Mouse (Mus musculus): ENCODE data around the gene Trnau1ap. TPM values are rescaled to one million over a fixed set of nuclear protein-coding genes. Genes with fewer than 3 reads are reported as not detected.
"Not testable (repeated sequence)": the region's sequence is repeated elsewhere in the genome, so short reads cannot be mapped to it uniquely, and the experiment has no call there.

Trnau1ap gene
- polyA plus RNA-seq, 1 experiment from 2014 or later: 80.5 TPM

- no peaks in the 10 kb centered on the region for H3K9me3 ChIP-seq (replicated peaks)
- peaks cover 46% of the 10 kb centered on the region for H3K36me3 ChIP-seq
- no peak overlapping the region for H3K4me2 ChIP-seq
- H3K4me3 ChIP-seq (replicated peaks): no peak overlapping the region
- ATAC-seq (replicated peaks; ENCODE audit: low FRiP score): no peak
- H3K9ac ChIP-seq: no peak overlapping the region
- 86% methylated on average over 12 of the region's 12 CpGs for WGBS
- H3K27me3 ChIP-seq: no peaks in the 10 kb centered on the region
- H3K4me1 ChIP-seq: no peaks in the 10 kb centered on the region
- H3K27ac ChIP-seq: no peak overlapping the region
Measured at GRCm38 (mm10) chr4:132291624-132292335, 37.6 kb downstream of the Trnau1ap start.

GRCm38 (mm10) chr4:132291056-132291455 lies 38.3 kb downstream of the Trnau1ap start:
- no peak overlapping the region for H3K27ac ChIP-seq
- ATAC-seq (replicated peaks; ENCODE audit: low FRiP score): no peak
- no peaks in the 10 kb centered on the region for H3K4me1 ChIP-seq
- H3K9ac ChIP-seq: no peak overlapping the region
- peaks cover 52% of the 10 kb centered on the region for H3K36me3 ChIP-seq
- H3K4me3 ChIP-seq (replicated peaks): no peak overlapping the region
- no peak overlapping the region for H3K4me2 ChIP-seq
- 78% methylated on average over 4 of the region's 4 CpGs for WGBS
- H3K9me3 ChIP-seq (replicated peaks): no peaks in the 10 kb centered on the region
- H3K27me3 ChIP-seq: no peaks in the 10 kb centered on the region

GRCm38 (mm10) chr4:132288840-132289239 lies 40.5 kb downstream of the Trnau1ap start:
- not testable (repeated sequence) for H3K27ac ChIP-seq; H3K27me3 ChIP-seq; H3K9me3 ChIP-seq (replicated peaks); H3K4me2 ChIP-seq; H3K4me3 ChIP-seq (replicated peaks); ATAC-seq (replicated peaks; ENCODE audit: low FRiP score); H3K4me1 ChIP-seq; H3K9ac ChIP-seq
- 90% methylated on average over 4 of the region's 5 CpGs for WGBS
- peaks cover 64% of the 10 kb centered on the region for H3K36me3 ChIP-seq

- H3K4me3 ChIP-seq (replicated peaks): no peak overlapping the region
- H3K36me3 ChIP-seq: peaks cover 5% of the 10 kb centered on the region; the same call in 1 of the 2 replicates
- no peaks in the 10 kb centered on the region for H3K9me3 ChIP-seq (replicated peaks)
- no peak overlapping the region for H3K27ac ChIP-seq
- H3K9ac ChIP-seq: no peak overlapping the region
- no peak overlapping the region for H3K4me2 ChIP-seq
- ATAC-seq (replicated peaks; ENCODE audit: low FRiP score): no peak
- H3K4me1 ChIP-seq: peaks cover 16% of the 10 kb centered on the region
- WGBS: 85% methylated on average over 3 of the region's 3 CpGs
- H3K27me3 ChIP-seq: no peaks in the 10 kb centered on the region
Measured at GRCm38 (mm10) chr4:132275949-132276348, 53.4 kb downstream of the Trnau1ap start.

- H3K36me3 ChIP-seq: peaks cover 5% of the 10 kb centered on the region; the same call in 1 of the 2 replicates
- no peaks in the 10 kb centered on the region for H3K27me3 ChIP-seq
- ATAC-seq (replicated peaks; ENCODE audit: low FRiP score): peak; percentile 92
- H3K4me1 ChIP-seq: peaks cover 22% of the 10 kb centered on the region
- H3K9ac ChIP-seq: peak within 1 kb of the TSS; percentile 79
- peak within 1 kb of the TSS; percentile 80 for H3K4me2 ChIP-seq
- H3K27ac ChIP-seq: peak within 1 kb of the TSS; percentile 95
- peak within 1 kb of the TSS; percentile 68 for H3K4me3 ChIP-seq (replicated peaks)
- WGBS: under 1% methylated on average over 48 of the region's 48 CpGs
- H3K9me3 ChIP-seq (replicated peaks): no peaks in the 10 kb centered on the region
Measured at GRCm38 (mm10) chr4:132274156-132274862, 55.0 kb downstream of the Trnau1ap start, which contains the start of gene Taf12. Taf12 (plus strand) TSS chr4:132274375.

- WGBS: 60% methylated on average over 2 of the region's 2 CpGs
- peaks cover 5% of the 10 kb centered on the region; the same call in 1 of the 2 replicates for H3K36me3 ChIP-seq
- H3K4me3 ChIP-seq (replicated peaks): peak overlapping the region; percentile 68
- peaks cover 22% of the 10 kb centered on the region for H3K4me1 ChIP-seq
- no peaks in the 10 kb centered on the region for H3K9me3 ChIP-seq (replicated peaks)
- no peaks in the 10 kb centered on the region for H3K27me3 ChIP-seq
- ATAC-seq (replicated peaks; ENCODE audit: low FRiP score): no peak
- H3K9ac ChIP-seq: peak overlapping the region; percentile 79
- peak overlapping the region; percentile 80 for H3K4me2 ChIP-seq
- no peak overlapping the region for H3K27ac ChIP-seq
Measured at GRCm38 (mm10) chr4:132273166-132273565, 56.2 kb downstream of the Trnau1ap start.

- Histone ChIP-seq H3K27ac (peak overlapping the region; percentile 98), H3K9me3 (replicated peaks) (no peaks in the 10 kb centered on the region), H3K4me2 (peak overlapping the region; percentile 65), H3K4me3 (replicated peaks) (peak overlapping the region; percentile 37), H3K4me1 (peaks cover 14% of the 10 kb centered on the region), H3K9ac (peak overlapping the region; percentile 51), H3K36me3 (no peaks in the 10 kb centered on the region), H3K27me3 (no peaks in the 10 kb centered on the region)
- ATAC-seq (replicated peaks; ENCODE audit: low FRiP score): peak; percentile 75
- WGBS: under 1% methylated on average over 35 of the region's 35 CpGs
Measured at GRCm38 (mm10) chr4:132269740-132270560, 59.4 kb downstream of the Trnau1ap start.

- no peaks in the 10 kb centered on the region for H3K36me3 ChIP-seq
- peaks cover 14% of the 10 kb centered on the region for H3K4me1 ChIP-seq
- 11% methylated on average over 6 of the region's 6 CpGs for WGBS
- no peak overlapping the region for H3K9ac ChIP-seq
- peak; percentile 19; the same call in 1 of the 2 replicates for ATAC-seq (replicated peaks; ENCODE audit: low FRiP score)
- peak overlapping the region; percentile 98 for H3K27ac ChIP-seq
- no peak overlapping the region for H3K4me2 ChIP-seq
- H3K4me3 ChIP-seq (replicated peaks): 0 out of 2 replicates have a peak overlapping the region, but pooled peaks have one; percentile 37
- no peaks in the 10 kb centered on the region for H3K27me3 ChIP-seq
- H3K9me3 ChIP-seq (replicated peaks): no peaks in the 10 kb centered on the region
Measured at GRCm38 (mm10) chr4:132268871-132269739, 60.2 kb downstream of the Trnau1ap start.

- Histone ChIP-seq H3K9me3 (replicated peaks) (no peaks in the 10 kb centered on the region), H3K27ac (no peak overlapping the region), H3K27me3 (no peaks in the 10 kb centered on the region), H3K4me3 (replicated peaks) (no peak overlapping the region), H3K4me2 (no peak overlapping the region), H3K4me1 (peaks cover 10% of the 10 kb centered on the region), H3K9ac (no peak overlapping the region), H3K36me3 (no peaks in the 10 kb centered on the region)
- ATAC-seq (replicated peaks; ENCODE audit: low FRiP score): no peak
- 80% methylated on average over 3 of the region's 3 CpGs for WGBS
Measured at GRCm38 (mm10) chr4:132266835-132267349, 62.4 kb downstream of the Trnau1ap start.

GRCm38 (mm10) chr4:132263313-132263712 lies 66.0 kb downstream of the Trnau1ap start:
- WGBS: 90% methylated on average over 7 of the region's 7 CpGs
- ATAC-seq (replicated peaks; ENCODE audit: low FRiP score): no peak
- H3K4me2 ChIP-seq: no peak overlapping the region
- H3K9ac ChIP-seq: no peak overlapping the region
- H3K27me3 ChIP-seq: no peaks in the 10 kb centered on the region
- no peaks in the 10 kb centered on the region for H3K9me3 ChIP-seq (replicated peaks)
- peaks cover 26% of the 10 kb centered on the region for H3K4me1 ChIP-seq
- H3K27ac ChIP-seq: no peak overlapping the region
- no peak overlapping the region for H3K4me3 ChIP-seq (replicated peaks)
- no peaks in the 10 kb centered on the region for H3K36me3 ChIP-seq

- H3K9me3 ChIP-seq (replicated peaks): no peaks in the 10 kb centered on the region
- WGBS: 74% methylated on average over 5 of the region's 5 CpGs
- H3K27ac ChIP-seq: peak overlapping the region; percentile 95
- no peaks in the 10 kb centered on the region for H3K27me3 ChIP-seq
- 0 out of 2 replicates have a peak overlapping the region, but pooled peaks have one; percentile 62 for H3K4me2 ChIP-seq
- no peak overlapping the region; the same call in 1 of the 2 replicates for H3K9ac ChIP-seq
- no peaks in the 10 kb centered on the region for H3K36me3 ChIP-seq
- ATAC-seq (replicated peaks; ENCODE audit: low FRiP score): no peak
- H3K4me3 ChIP-seq (replicated peaks): peak overlapping the region; percentile 83; the same call in 1 of the 2 replicates
- H3K4me1 ChIP-seq: peaks cover 26% of the 10 kb centered on the region
Measured at GRCm38 (mm10) chr4:132262358-132262616, 67.1 kb downstream of the Trnau1ap start.
